Mouse (Mus musculus) megakaryocyte, embryonic 14.5 days (primary cell): ENCODE results near the gene Gclc. TPM values are rescaled to one million over a fixed set of nuclear protein-coding genes. Genes with fewer than 3 reads are reported as not detected.
"Not testable (repeated sequence)": the region's sequence is repeated elsewhere in the genome, so short reads cannot be mapped to it uniquely, and the experiment has no call there.

Experiments
- H3K27me3 ChIP-seq: replicated peaks from 2 replicates; pipeline ENCODE3; 2012; ENCODE audit warnings: inconsistent platforms
- H3K36me3 ChIP-seq: replicated peaks from 2 replicates; pipeline ENCODE3; 2012; ENCODE audit warnings: low read length, inconsistent platforms, mixed read lengths
- H3K4me1 ChIP-seq: 2 replicates; pipeline ENCODE4 v1.6.1; 2012; ENCODE audit warnings: inconsistent platforms
- H3K4me3 ChIP-seq: replicated peaks from 2 replicates; pipeline ENCODE3; 2012; ENCODE audit warnings: moderate library complexity, mild to moderate bottlenecking, inconsistent platforms
- H3K9me3 ChIP-seq: 2 replicates; pipeline ENCODE4 v1.6.1; 2012; ENCODE audit warnings: inconsistent platforms
- FLI1 ChIP-seq: IDR thresholded peaks from 2 replicates; pipeline ENCODE4 v1.6.1; 2012; ENCODE audit warnings: low read length, inconsistent platforms, mixed read lengths
- GATA1 ChIP-seq: IDR thresholded peaks from 3 replicates; pipeline ENCODE4 v1.6.1; 2012; ENCODE audit warnings: mixed read lengths, low read length, inconsistent platforms, borderline replicate concordance
- polyA plus RNA-seq: library from polyadenylated mRNA; stranded (reverse); fragments of >175 nt; gene quantifications from 2 replicates; pipeline ENCODE4 v1.2.3, GENCODE M21; 2012; ENCODE audit warnings: low replicate concordance; ENCODE audit not compliant: insufficient read depth

The Gclc gene
- polyA plus RNA-seq, 1 experiment: 9.1 TPM

DNA sequence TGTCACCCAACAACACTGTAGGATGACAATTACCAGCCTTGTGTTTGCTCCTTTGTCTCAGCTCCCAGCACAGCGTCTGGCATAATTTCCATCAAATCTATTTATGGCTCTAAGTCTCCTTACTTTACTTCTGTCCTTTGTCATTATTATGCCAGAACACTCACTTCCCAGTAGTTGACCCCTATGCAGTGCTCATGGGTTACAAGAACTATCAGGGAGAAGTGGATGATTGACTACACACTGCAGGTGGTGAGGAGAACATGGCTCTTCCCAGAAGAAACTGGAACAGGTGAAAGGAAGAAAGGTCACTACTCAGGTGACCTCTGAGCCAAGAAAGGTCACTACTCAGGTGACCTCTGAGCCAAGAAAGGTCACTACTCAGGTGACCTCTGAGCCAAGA, 12.9 kb upstream of the Gclc start:
- Histone ChIP-seq H3K36me3 (no peaks in the 10 kb centered on the region), H3K9me3 (no peaks in the 10 kb centered on the region), H3K4me3 (no peak overlapping the region), H3K4me1 (peaks cover 29% of the 10 kb centered on the region), H3K27me3 (no peaks in the 10 kb centered on the region)
- TF ChIP-seq FLI1 (no peak), GATA1 (no peak)

DNA sequence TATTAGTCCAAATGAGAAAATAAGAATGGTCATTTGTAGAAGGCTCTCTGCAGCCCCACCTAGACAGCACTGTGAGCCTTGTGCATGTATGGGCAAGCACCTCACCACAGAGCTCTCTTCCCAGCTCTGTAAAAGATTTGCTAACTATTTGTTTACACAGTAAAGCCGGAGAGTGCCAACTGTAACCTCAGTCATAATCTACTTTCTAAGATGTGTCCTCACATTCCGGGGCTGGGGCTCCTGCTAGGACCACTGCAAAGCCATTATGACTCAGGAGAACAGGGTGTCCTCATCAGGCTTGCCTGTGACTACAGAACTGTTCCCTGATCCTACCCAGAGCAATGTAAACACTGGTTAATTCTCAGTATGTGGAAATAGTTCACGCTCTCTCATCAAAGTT, 9.5 kb upstream of the Gclc start:
- TF ChIP-seq FLI1: no peak
- TF ChIP-seq GATA1: no peak
- Histone ChIP-seq H3K27me3 (no peaks in the 10 kb centered on the region), H3K4me3 (no peak overlapping the region), H3K4me1 (peaks cover 45% of the 10 kb centered on the region), H3K36me3 (no peaks in the 10 kb centered on the region), H3K9me3 (no peaks in the 10 kb centered on the region)

DNA sequence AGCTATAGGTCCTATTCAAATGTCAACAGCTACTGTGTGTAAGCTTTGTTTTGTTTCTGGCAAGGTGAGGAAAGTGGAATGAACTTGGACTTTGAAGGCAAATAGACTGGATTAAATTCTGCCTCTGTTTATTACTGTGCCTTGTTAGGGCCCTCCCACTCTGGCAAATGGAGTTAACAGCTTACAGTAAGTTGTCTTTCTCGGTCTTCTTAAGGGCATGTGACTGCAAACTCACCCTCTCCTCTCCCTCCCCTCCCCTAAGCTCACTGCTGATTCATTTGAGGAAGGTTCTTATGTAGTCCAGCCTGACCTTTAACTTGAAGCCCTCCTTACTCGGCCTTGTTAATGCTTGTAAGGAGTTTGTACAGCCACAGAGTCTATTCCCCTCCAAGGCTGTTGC, 8.0 kb upstream of the Gclc start:
- H3K9me3 ChIP-seq: no peaks in the 10 kb centered on the region
- no peaks in the 10 kb centered on the region for H3K36me3 ChIP-seq

DNA sequence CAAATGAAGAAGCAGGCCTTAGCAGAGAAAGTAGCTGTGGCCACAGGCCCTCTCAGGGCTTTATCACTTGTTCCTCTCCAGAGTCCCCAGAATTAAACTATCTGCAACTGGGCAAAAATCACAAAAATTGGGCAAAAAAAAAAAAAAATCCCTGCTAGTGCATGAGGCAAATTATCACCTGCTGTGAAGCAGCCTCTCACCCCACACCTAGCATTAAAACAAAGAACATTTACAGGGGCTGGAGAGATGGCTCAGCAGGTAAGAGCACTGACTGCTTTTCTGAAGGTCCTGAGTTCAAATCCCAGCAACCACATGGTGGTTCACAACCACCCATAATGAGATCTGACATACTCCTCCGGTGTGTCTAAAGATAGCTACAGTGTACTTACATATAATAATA, 6.0 kb upstream of the Gclc start:
- H3K4me3 ChIP-seq, H3K27me3 ChIP-seq, H3K36me3 ChIP-seq, H3K9me3 ChIP-seq: not testable (repeated sequence)
- H3K4me1 ChIP-seq: peaks cover 67% of the 10 kb centered on the region

More for the DNA sequence above, 8.0 kb upstream of the Gclc start:
- H3K27me3 ChIP-seq: no peaks in the 10 kb centered on the region
- no peak for TF ChIP-seq GATA1
- no peak for TF ChIP-seq FLI1
- peak overlapping the region; percentile 64 for H3K4me3 ChIP-seq
- H3K4me1 ChIP-seq: peaks cover 56% of the 10 kb centered on the region

DNA sequence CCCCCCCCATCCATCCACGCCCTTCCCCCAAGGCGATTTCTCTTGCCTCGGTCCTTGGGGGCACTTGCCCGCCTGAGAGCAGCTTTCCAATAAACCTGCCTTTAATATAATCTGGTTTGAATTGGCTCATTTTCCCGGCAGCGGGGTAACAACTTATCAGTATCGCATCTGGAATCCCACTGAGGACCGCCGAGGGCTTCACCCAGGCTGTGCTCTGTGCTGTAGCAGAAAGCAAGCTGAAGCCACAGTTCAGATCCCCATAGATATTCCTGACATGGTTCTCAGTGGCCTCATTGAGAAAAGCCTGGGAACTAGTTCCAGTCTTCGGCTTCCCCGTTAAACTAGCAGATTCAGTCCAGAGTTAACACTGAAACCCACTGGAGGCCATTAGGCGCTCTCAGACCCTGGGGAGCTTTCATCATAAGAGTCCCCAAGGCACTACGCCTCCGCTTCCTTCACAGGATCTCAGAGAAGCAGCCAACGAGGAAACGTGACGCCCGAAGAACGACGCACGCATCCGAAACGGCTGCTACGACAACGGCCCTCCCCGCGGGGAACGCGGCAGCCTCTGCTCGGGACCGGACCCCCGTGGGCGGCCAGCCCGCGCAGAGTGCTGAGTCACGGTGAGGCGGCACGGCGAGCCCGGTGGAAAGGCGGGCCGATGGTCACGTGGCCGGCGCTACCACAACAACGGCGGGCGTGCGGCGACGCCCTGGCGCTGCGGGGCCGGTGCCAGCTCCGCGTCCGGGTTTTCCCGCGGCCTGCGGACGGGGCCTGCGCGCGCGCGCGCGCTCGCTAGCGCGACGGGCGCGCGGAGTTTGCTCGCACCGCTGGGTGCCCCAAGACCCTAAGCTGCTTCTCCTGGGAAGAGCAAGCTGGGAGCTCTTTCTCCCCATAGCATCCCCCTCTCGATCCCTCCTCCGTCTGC, 3.9 kb upstream of the Gclc start:
- Histone ChIP-seq H3K9me3 (no peaks in the 10 kb centered on the region), H3K36me3 (no peaks in the 10 kb centered on the region), H3K4me3 (peak overlapping the region; percentile 93), H3K27me3 (no peaks in the 10 kb centered on the region), H3K4me1 (peaks cover 66% of the 10 kb centered on the region)
- TF ChIP-seq GATA1 (no peak), FLI1 (no peak)

DNA sequence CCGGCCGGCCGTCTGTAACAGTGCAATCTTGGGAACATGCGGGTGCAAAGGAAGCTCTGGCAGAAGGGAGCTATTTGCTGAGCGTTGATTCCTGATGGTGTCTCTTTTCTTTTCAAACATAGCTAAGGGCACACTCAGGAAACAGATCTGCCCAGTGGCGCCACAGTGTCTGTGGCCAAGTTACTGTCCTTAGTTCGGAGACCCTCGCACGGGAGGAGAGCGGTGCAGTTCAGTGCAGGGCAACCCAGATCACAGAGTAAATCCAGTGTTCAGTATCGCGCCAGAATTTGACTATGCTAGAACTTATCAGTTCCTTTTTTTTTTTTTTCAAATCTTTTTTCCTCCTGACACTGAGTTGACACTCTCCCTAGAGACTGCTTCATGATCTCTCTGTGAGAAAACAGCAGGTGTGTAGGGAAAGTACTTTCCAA, 3.2 kb upstream of the Gclc start:
- TF ChIP-seq FLI1: no peak
- no peak for TF ChIP-seq GATA1
- Histone ChIP-seq H3K9me3 (no peaks in the 10 kb centered on the region), H3K36me3 (no peaks in the 10 kb centered on the region), H3K4me3 (peak overlapping the region; percentile 93), H3K4me1 (peaks cover 62% of the 10 kb centered on the region), H3K27me3 (no peaks in the 10 kb centered on the region)

DNA sequence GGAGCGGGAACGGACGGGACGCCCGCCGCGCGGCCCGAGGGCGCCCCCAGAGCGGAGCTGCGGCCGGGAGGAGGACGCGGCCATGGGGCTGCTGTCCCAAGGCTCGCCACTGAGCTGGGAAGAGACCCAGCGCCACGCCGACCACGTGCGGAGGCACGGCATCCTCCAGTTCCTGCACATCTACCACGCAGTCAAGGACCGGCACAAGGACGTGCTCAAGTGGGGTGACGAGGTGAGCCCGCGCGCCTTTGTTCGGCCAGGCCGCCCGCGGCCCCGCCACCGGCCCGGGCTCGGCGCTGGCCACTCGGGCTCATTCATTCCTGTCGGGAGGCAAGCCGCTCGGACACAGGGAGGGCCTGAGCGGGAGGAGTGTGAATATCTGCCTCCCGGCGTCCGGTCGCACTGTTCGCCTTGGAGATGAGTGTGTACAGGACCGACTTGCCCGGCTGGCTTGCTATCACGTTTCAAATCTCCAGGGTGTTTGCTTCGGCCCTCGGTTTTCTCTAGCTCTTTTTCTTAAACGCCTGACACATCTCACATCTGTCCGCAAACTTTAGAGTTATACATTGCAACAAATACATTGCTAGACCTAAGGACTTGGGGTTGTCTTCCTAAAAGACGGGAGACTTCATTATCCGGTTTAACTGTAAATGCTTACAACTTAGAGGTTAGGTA, 530 bp downstream of the Gclc start:
- peaks cover 44% of the 10 kb centered on the region for H3K4me1 ChIP-seq
- H3K36me3 ChIP-seq: peaks cover 30% of the 10 kb centered on the region
- no peak for TF ChIP-seq FLI1
- TF ChIP-seq GATA1: no peak
- peak overlapping the region; percentile 99 for H3K4me3 ChIP-seq
- H3K27me3 ChIP-seq: no peaks in the 10 kb centered on the region
- H3K9me3 ChIP-seq: no peaks in the 10 kb centered on the region

DNA sequence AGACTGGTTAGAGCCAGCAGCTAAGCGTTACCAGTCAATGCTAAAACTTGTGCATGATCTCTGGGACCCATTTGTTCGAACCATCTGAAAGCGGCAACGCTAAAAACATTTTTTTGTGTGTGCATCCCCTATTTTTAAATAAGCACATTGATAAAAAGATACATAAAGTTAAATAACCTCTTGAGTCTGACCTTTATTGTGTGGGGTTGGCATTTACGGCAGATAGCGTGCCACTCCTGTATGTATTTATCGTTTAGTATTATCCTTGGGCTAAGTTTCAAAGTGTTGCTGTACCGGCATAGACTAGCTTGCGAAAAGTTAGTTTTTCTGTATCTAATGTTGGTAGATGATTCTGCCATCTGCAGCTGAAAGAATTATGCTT, 1.1 kb downstream of the Gclc start:
- peak overlapping the region; percentile 99 for H3K4me3 ChIP-seq
- no peaks in the 10 kb centered on the region for H3K9me3 ChIP-seq
- H3K36me3 ChIP-seq: peaks cover 31% of the 10 kb centered on the region
- H3K4me1 ChIP-seq: peaks cover 39% of the 10 kb centered on the region
- no peak for TF ChIP-seq GATA1
- no peak for TF ChIP-seq FLI1
- H3K27me3 ChIP-seq: no peaks in the 10 kb centered on the region

DNA sequence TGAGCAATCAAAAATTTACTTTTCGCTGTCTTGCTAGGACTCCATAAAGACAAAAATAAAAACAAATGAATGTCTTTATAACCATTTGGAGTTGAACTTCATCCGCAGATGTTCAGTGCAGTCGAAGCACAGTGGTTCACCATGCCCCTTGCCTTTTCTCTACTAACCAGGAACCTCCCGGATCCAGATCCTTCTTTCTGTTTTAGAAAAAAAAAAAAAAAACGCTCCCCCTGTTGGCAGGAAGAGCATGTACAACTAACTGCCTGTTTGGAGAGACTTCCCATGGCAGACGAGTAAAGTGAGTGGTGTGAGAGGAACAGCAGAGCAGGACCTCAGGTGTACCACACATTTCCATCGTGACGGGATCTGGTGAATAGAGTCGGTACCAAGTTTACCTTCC, 1.7 kb downstream of the Gclc start:
- peaks cover 34% of the 10 kb centered on the region for H3K36me3 ChIP-seq
- no peaks in the 10 kb centered on the region for H3K9me3 ChIP-seq
- H3K4me3 ChIP-seq: peak overlapping the region; percentile 99
- no peaks in the 10 kb centered on the region for H3K27me3 ChIP-seq
- TF ChIP-seq FLI1: no peak
- TF ChIP-seq GATA1: no peak
- peaks cover 37% of the 10 kb centered on the region for H3K4me1 ChIP-seq

DNA sequence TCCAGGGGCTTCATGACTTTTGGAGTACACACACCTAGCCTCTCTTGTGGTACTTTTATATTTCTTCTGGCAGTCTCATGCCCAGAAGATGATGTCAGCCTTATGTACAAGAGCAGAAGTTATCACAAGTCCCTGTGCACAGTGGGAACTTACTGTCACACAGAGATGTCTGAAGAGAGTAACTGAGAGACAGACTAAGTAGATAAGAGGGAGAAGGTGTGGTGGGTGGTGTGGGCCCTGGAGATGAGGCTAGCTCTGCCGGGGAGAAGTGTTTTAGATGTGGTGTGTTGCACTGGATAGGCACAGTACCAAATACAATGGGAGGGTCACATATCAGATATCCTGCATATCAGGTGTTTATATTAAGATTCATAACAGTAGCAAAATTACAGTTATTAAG, 3.0 kb downstream of the Gclc start:
- Histone ChIP-seq H3K9me3 (no peaks in the 10 kb centered on the region), H3K4me3 (peak overlapping the region; percentile 42), H3K36me3 (peaks cover 40% of the 10 kb centered on the region), H3K27me3 (no peaks in the 10 kb centered on the region), H3K4me1 (peaks cover 29% of the 10 kb centered on the region)
- TF ChIP-seq FLI1 (no peak), GATA1 (no peak)
